ENCODE assay signal across 21 mouse cellular contexts in the genomic region with DNA sequence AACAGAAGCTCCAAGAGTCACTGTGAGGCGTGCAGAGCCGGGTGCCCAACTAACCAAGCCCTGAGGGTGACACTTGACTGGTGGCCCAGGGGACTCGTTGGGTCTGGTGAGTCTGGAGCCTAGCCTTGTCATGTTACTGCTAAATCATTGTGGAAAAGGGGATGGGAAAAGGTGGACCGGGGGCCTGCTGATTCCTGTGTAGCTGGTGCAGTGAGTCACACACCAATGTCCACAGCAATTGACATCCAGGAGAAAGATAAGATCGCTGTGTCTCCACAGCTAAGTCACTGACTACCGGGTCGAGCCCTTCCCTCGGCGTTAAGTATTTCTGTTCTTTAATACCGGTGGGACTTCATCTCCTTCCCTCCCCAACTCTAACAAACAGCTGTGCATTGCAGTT. TPM values are rescaled to one million over a fixed set of nuclear protein-coding genes. Genes with fewer than 3 reads are reported as not detected.
DNase-seq lines count a peak whose midpoint lies in the region; ATAC-seq and TF ChIP-seq lines count a peak whose summit lies in the region.
"Had no signal": no experiment of that assay in that cellular context is flagged by ENCODE, and none has a peak within 500 bp of the region (broad histone marks: within the 10 kb centered on the region; RNA-seq: fewer than 3 reads in every experiment).

No protein-coding gene starts in this region.

- no peak overlapping the region for H3K27ac ChIP-seq in kidney, embryonic 16.5 days (ENCODE audit: low read length)
- H3K27ac ChIP-seq in kidney, embryonic 14.5 days (ENCODE audit: low read depth, low read length): no peak overlapping the region
- peak overlapping the region; percentile 23; the same call in 1 of the 2 replicates for H3K27ac ChIP-seq in brown adipose tissue, adult 24 weeks (replicated peaks; ENCODE audit: low read depth, low read length)
- peak overlapping the region; percentile 77 for H3K27ac ChIP-seq in intestine, postnatal 0 days (ENCODE audit: low read depth, low read length)
- H3K27ac ChIP-seq in midbrain, postnatal 0 days (ENCODE audit: low read depth, low read length): no peak overlapping the region
- H3K27ac ChIP-seq: forebrain, embryonic 10.5 days; forebrain, embryonic 13.5 days; gastrocnemius, adult 2 months; heart, adult 2 months; hindbrain, embryonic 12.5 days; hindbrain, embryonic 15.5 days had no signal

- peak; percentile 27 for DNase-seq in A20 (ENCODE audit: low read depth, low spot score)
- no peak for DNase-seq in midbrain, postnatal 0 days (ENCODE audit: low spot score)
- DNase-seq in right cerebral cortex, postnatal 36 days (ENCODE audit: low spot score in 2 of 2): no peak
- DNase-seq: adrenal gland, adult 2 months; adrenal gland, postnatal 14 days; cerebellum, adult 11-12 months; cerebellum, adult 8-10 months; cerebellum, postnatal 14 days; forebrain, postnatal 0 days; gastrocnemius, adult 2 months; gastrocnemius, postnatal 14 days; heart, adult 2 months had no signal

- TF ChIP-seq CTCF in intestine, postnatal 0 days (IDR thresholded peaks at IDR 0.05; ENCODE audit: low read depth): no peak
- TF ChIP-seq CTCF in midbrain, postnatal 0 days (IDR thresholded peaks at IDR 0.05): no peak

- WGBS in kidney, embryonic 16.5 days: 45% methylated on average over 10 of the region's 10 CpGs
- WGBS in kidney, embryonic 14.5 days: 44% methylated on average over 10 of the region's 10 CpGs
- WGBS in intestine, postnatal 0 days: 33% methylated on average over 10 of the region's 10 CpGs
- 59% methylated on average over 10 of the region's 10 CpGs for WGBS in midbrain, postnatal 0 days

- H3K4me1 ChIP-seq in kidney, embryonic 16.5 days (ENCODE audit: insufficient read depth, low read length): peaks cover 7% of the 10 kb centered on the region; the same call in 1 of the 2 replicates
- peaks cover 6% of the 10 kb centered on the region; the same call in 1 of the 2 replicates for H3K4me1 ChIP-seq in kidney, embryonic 14.5 days (ENCODE audit: control insufficient read depth, insufficient read depth, low read length)
- H3K4me1 ChIP-seq in brown adipose tissue, adult 24 weeks (ENCODE audit: control insufficient read depth, insufficient read depth, insufficient read length, low read length): peaks cover 2% of the 10 kb centered on the region
- H3K4me1 ChIP-seq in intestine, postnatal 0 days (replicated peaks; ENCODE audit: control insufficient read depth, insufficient read depth, low read length): no peaks in the 10 kb centered on the region; the same call in 1 of the 2 replicates
- no peaks in the 10 kb centered on the region for H3K4me1 ChIP-seq in midbrain, postnatal 0 days (ENCODE audit: insufficient read depth, low read length)
- H3K4me1 ChIP-seq: forebrain, embryonic 10.5 days; forebrain, embryonic 13.5 days; hindbrain, embryonic 12.5 days; hindbrain, embryonic 15.5 days had no signal

- H3K9me3 ChIP-seq in kidney, embryonic 16.5 days (ENCODE audit: low read length): no peaks in the 10 kb centered on the region
- H3K9me3 ChIP-seq in kidney, embryonic 14.5 days (ENCODE audit: control insufficient read depth, low read length): peaks cover 2% of the 10 kb centered on the region; the same call in 1 of the 2 replicates
- H3K9me3 ChIP-seq in intestine, postnatal 0 days (ENCODE audit: control insufficient read depth): no peaks in the 10 kb centered on the region
- H3K9me3 ChIP-seq in midbrain, postnatal 0 days (ENCODE audit: low read length): no peaks in the 10 kb centered on the region
- H3K9me3 ChIP-seq: hindbrain, embryonic 12.5 days; hindbrain, embryonic 15.5 days had no signal

- H3K4me3 ChIP-seq in kidney, embryonic 16.5 days (ENCODE audit: low read length): no peak overlapping the region
- no peak overlapping the region for H3K4me3 ChIP-seq in kidney, embryonic 14.5 days (ENCODE audit: low read length)
- H3K4me3 ChIP-seq in brown adipose tissue, adult 24 weeks (ENCODE audit: insufficient read depth, low read depth, low read length): no peak overlapping the region
- no peak overlapping the region for H3K4me3 ChIP-seq in intestine, postnatal 0 days (ENCODE audit: low read depth, low read length)
- no peak overlapping the region for H3K4me3 ChIP-seq in midbrain, postnatal 0 days (ENCODE audit: low read depth, low read length)
- H3K4me3 ChIP-seq: forebrain, embryonic 10.5 days; forebrain, embryonic 13.5 days; gastrocnemius, adult 2 months; heart, adult 2 months; hindbrain, embryonic 12.5 days; hindbrain, embryonic 15.5 days had no signal

- no peak overlapping the region for H3K4me2 ChIP-seq in kidney, embryonic 16.5 days (replicated peaks; ENCODE audit: low read depth, low read length)
- no peak overlapping the region for H3K4me2 ChIP-seq in kidney, embryonic 14.5 days (replicated peaks; ENCODE audit: low read depth, low read length)
- H3K4me2 ChIP-seq in intestine, postnatal 0 days (replicated peaks; ENCODE audit: low read depth): no peak overlapping the region
- no peak overlapping the region for H3K4me2 ChIP-seq in midbrain, postnatal 0 days (ENCODE audit: low read depth, low read length, poor library complexity, severe bottlenecking)
- H3K4me2 ChIP-seq: forebrain, embryonic 13.5 days; heart, embryonic 11.5 days; hindbrain, embryonic 12.5 days; hindbrain, embryonic 15.5 days had no signal

- H3K36me3 ChIP-seq in kidney, embryonic 16.5 days (ENCODE audit: insufficient read depth, low read length): no peaks in the 10 kb centered on the region
- H3K36me3 ChIP-seq in kidney, embryonic 14.5 days (ENCODE audit: control insufficient read depth, insufficient read depth, low read length): no peaks in the 10 kb centered on the region
- no peaks in the 10 kb centered on the region for H3K36me3 ChIP-seq in intestine, postnatal 0 days (ENCODE audit: control insufficient read depth, insufficient read depth)
- no peaks in the 10 kb centered on the region for H3K36me3 ChIP-seq in midbrain, postnatal 0 days (ENCODE audit: insufficient read depth, low read length)
- H3K36me3 ChIP-seq: forebrain, embryonic 10.5 days; hindbrain, embryonic 12.5 days; hindbrain, embryonic 15.5 days had no signal

- no peak overlapping the region for H3K9ac ChIP-seq in kidney, embryonic 16.5 days (replicated peaks; ENCODE audit: low read length)
- H3K9ac ChIP-seq in kidney, embryonic 14.5 days (ENCODE audit: low read depth, low read length): no peak overlapping the region
- H3K9ac ChIP-seq in intestine, postnatal 0 days (ENCODE audit: low read depth, low read length): no peak overlapping the region
- H3K9ac ChIP-seq in midbrain, postnatal 0 days (replicated peaks; ENCODE audit: low read length, poor library complexity, severe bottlenecking): no peak overlapping the region
- H3K9ac ChIP-seq: forebrain, embryonic 13.5 days; forebrain, postnatal 0 days; hindbrain, embryonic 12.5 days; hindbrain, embryonic 15.5 days had no signal

- H3K27me3 ChIP-seq in kidney, embryonic 16.5 days (ENCODE audit: insufficient read depth, low read length): no peaks in the 10 kb centered on the region
- no peaks in the 10 kb centered on the region for H3K27me3 ChIP-seq in kidney, embryonic 14.5 days (ENCODE audit: control insufficient read depth, insufficient read depth, low read length)
- no peaks in the 10 kb centered on the region for H3K27me3 ChIP-seq in intestine, postnatal 0 days (replicated peaks; ENCODE audit: control insufficient read depth, insufficient read depth, low read length)
- no peaks in the 10 kb centered on the region for H3K27me3 ChIP-seq in midbrain, postnatal 0 days (ENCODE audit: insufficient read depth, low read length)
- H3K27me3 ChIP-seq: forebrain, embryonic 13.5 days; hindbrain, embryonic 12.5 days; hindbrain, embryonic 15.5 days had no signal

- 0 out of 2 replicates have a peak, but pooled peaks have one; percentile 49 for ATAC-seq in kidney, embryonic 16.5 days (ENCODE audit: low FRiP score, low TSS enrichment)
- ATAC-seq in kidney, embryonic 14.5 days (ENCODE audit: low FRiP score, low TSS enrichment): no peak
- ATAC-seq in intestine, postnatal 0 days: peak; percentile 74
- ATAC-seq in midbrain, postnatal 0 days (ENCODE audit: low FRiP score): no peak
- ATAC-seq: forebrain, embryonic 13.5 days; forebrain, postnatal 0 days had no signal

RNA-seq across cellular contexts. Expression of a gene that starts 29.7 kb away (rescaled TPM):
- polyA plus RNA-seq in kidney, embryonic 16.5 days (2015; fragmentation: Nextera tagmentation; extraction: Ambion mirVana): 1.4 and 1.7 TPM in 2 replicates
- 0.42 and 0.49 TPM in 2 replicates for polyA plus RNA-seq in kidney, embryonic 14.5 days (2014; fragmentation: Nextera tagmentation; extraction: Ambion mirVana)
- 10.5 and 11.3 TPM in 2 replicates for polyA plus RNA-seq in brown adipose tissue, adult 24 weeks (2012; ENCODE audit: insufficient read depth, insufficient read length, missing spikeins)
- 41.7 and 47.6 TPM in 2 replicates for polyA plus RNA-seq in intestine, postnatal 0 days (2015; fragmentation: Nextera tagmentation; extraction: Ambion mirVana)
- 1.1 and 2.0 TPM in 2 replicates for total RNA-seq in midbrain, postnatal 0 days (2014; rRNA removed)
- polyA plus RNA-seq in midbrain, postnatal 0 days (2015; fragmentation: Nextera tagmentation; extraction: Ambion mirVana): 0.83 and 0.91 TPM in 2 replicates

RNA-seq across cellular contexts. Expression of a gene that starts 54.4 kb away (rescaled TPM):
- polyA plus RNA-seq in kidney, embryonic 16.5 days (2015; fragmentation: Nextera tagmentation; extraction: Ambion mirVana): 29.7 and 32.4 TPM in 2 replicates
- 31.5 and 33.8 TPM in 2 replicates for polyA plus RNA-seq in kidney, embryonic 14.5 days (2014; fragmentation: Nextera tagmentation; extraction: Ambion mirVana)
- 9.3 and 11.9 TPM in 2 replicates for polyA plus RNA-seq in brown adipose tissue, adult 24 weeks (2012; ENCODE audit: insufficient read depth, insufficient read length, missing spikeins)
- 10.6 and 12.5 TPM in 2 replicates for polyA plus RNA-seq in intestine, postnatal 0 days (2015; fragmentation: Nextera tagmentation; extraction: Ambion mirVana)
- total RNA-seq in midbrain, postnatal 0 days (2014; rRNA removed): 7.3 and 10.8 TPM in 2 replicates
- polyA plus RNA-seq in midbrain, postnatal 0 days (2015; fragmentation: Nextera tagmentation; extraction: Ambion mirVana): 6.4 and 8.7 TPM in 2 replicates

Comparison
In these comparisons a context has a peak if more than half of its experiments do, and no peak if none do; other contexts are left out.
1. ATAC-seq: peak in kidney, embryonic 16.5 days (single experiment) and intestine, postnatal 0 days (single experiment); none in kidney, embryonic 14.5 days (single experiment) and midbrain, postnatal 0 days (single experiment).
2. H3K27ac ChIP-seq: peak in brown adipose tissue, adult 24 weeks (single experiment) and intestine, postnatal 0 days (single experiment); none in kidney, embryonic 16.5 days (single experiment), kidney, embryonic 14.5 days (single experiment) and midbrain, postnatal 0 days (single experiment).